Mouse (Mus musculus): ENCODE results near the gene Exoc2. TPM values are rescaled to one million over a fixed set of nuclear protein-coding genes. Genes with fewer than 3 reads are reported as not detected.

Gene Exoc2
- 68.1 TPM for total RNA-seq (2023)

GRCm38 (mm10) chr13:30973501-30974246, at the start of gene Exoc2, which contains the start of gene Gm5447:
Gene Exoc2, minus strand, starts transcription at chr13:30974093.
Gene Gm5447, plus strand, starts transcription at chr13:30974204.

GRCm38 (mm10) chr13:30947540-30947939, 26.4 kb downstream of the Exoc2 start, which contains the start of gene Hus1b:
Gene Hus1b, minus strand, starts transcription at chr13:30947759.

Other genes starting within 250 kb of the Exoc2 start
- gene Irf4, start 224.9 kb downstream of the Exoc2 start, total RNA-seq (2023), result 61.1 TPM
- 2.5 TPM for gene Hus1b, start 26.3 kb downstream of the Exoc2 start, total RNA-seq (2023)
- gene Gm5447, start 111 bp upstream of the Exoc2 start, total RNA-seq (2023), result not detected

Measured in CD8-positive naive resting alpha-beta T cell, adult 57 days (primary cell).